Comparison of ENCODE assay signal across 1 mouse cellular context in the genomic region with DNA sequence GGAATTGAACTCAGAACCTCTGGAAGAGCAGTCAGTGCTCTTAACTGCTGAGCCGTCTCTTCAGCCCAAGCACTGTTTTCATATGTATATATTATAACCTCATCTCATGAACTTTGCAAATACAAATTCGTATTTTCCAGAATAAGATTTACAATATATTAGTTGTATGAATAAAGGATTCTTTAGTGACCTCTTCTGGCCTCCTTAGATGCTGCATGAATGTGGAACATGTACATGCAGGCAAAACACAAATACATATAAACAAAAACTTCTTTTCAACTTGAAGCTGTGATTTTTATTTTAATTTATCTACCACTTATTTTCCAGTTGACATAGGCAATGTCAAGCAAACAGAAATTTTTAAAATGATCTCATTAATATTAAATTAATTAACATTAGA.
TF ChIP-seq lines count a peak whose summit lies in the region.

No protein-coding gene starts in this region.

TF ChIP-seq in MEL, 35 proteins besides CTCF, POLR2A, EP300 and RAD21:
- TF ChIP-seq CHD2 (IDR thresholded peaks at IDR 0.05; ENCODE audit: low read length) (no peak), ZC3H11A (IDR thresholded peaks at IDR 0.05; ENCODE audit: low read depth, low read length) (peak; percentile 26; the same call in 1 of the 2 replicates), SMC3 (IDR thresholded peaks at IDR 0.05; ENCODE audit: low read depth, low read length) (peak; percentile 54), CHD1 (IDR thresholded peaks at IDR 0.05; ENCODE audit: low read depth, low read length) (no peak)
TF ChIP-seq in MEL: peak in this region for 2.
